Mouse (Mus musculus) skeletal muscle tissue, adult 2 months (tissue): ENCODE data around the gene Fcrl5.

Source experiments
- DNase-seq: peaks from one replicate; pipeline ENCODE4 v3.0.0-alpha.2; 2012; ENCODE audit warnings: low read depth, low spot score

Gene Fcrl5

DNA sequence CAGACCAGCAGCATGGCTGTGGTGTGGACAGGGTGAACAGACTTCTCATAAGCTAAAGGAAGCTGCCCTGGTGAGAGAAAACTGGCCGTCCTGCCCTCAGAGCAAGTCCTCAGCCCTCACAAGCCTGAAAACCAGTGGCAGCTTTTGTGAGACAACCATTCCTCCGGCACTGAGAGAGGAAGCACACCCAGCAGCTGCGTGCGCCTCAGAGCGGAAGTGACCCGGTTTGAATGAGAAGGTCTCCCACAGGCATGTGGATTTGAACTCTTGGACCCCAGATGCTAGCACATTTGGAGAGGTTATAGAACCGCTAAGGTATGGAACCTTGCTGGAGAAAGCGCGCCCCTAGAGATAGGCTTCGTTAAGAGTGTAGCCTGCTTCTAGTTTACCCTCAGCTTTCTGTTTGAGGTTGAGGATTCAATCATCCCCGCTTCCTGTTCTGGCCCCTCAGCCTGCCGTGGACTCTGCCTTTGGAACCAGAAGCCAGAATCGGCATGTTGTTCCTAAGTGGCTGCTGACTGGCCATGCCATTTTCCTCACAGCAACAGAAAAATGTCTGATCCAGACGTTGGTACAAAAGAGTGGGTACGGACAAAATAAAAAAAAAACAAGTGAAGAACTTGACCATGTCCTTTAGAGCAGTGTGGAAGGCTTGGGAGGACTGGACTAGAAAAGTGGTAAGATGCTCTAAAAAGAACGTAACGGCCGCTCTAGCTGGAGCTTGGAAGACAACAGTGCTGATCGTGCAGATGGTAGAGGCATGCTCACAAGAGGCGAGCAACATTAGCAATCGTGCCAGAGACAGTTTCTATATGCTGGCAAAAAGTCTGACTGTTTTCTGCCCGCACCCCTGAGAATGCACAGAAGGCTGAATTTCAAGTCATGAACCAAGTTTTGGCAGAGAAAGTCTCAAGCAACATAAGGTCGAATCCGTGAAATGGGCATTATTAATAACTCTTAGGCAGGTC lies 64.8 kb downstream of the Fcrl5 start:
- DNase-seq: no peak

GRCm38 (mm10) chr3:87501151-87501550 lies 65.6 kb downstream of the Fcrl5 start:
- no peak for DNase-seq

GRCm38 (mm10) chr3:87502771-87503170 lies 67.2 kb downstream of the Fcrl5 start:
- no peak for DNase-seq

- DNase-seq: no peak
Observed at GRCm38 (mm10) chr3:87504330-87504729, 68.8 kb downstream of the Fcrl5 start.

DNA sequence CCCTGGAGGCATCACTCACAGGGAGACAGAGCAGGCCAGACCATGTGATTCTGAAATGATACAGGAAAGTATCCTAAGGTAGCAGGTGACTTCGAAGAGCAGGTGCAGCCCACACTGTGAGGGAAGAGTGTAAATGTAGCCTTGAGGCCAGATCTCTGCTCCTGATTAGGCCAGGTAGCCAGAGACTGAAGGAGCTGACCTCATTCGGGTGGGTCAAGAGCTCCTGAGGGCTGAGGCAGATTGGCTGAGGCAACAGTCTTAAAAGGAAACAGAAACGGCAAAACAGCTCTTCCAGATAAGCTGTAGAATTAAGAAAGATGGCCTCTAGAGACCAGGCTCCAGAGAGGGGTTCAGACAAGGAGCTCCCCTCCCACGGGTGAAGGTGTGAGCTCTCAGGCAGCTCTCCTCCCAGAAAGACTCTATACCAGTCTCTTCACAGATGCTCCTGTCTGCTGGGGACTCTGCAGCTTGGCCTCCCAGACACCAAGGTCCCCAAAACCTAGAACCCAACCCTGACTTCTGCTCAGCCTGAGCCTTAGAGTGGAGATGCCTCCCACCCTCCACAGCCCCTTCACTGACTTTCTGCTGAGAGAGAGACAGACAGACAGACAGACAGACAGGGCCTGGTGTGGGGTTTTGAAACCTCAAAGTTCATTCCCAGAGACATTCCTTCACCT lies 69.3 kb downstream of the Fcrl5 start:
- DNase-seq: no peak

GRCm38 (mm10) chr3:87506456-87507416 lies 71.2 kb downstream of the Fcrl5 start:
- DNase-seq: no peak

DNA sequence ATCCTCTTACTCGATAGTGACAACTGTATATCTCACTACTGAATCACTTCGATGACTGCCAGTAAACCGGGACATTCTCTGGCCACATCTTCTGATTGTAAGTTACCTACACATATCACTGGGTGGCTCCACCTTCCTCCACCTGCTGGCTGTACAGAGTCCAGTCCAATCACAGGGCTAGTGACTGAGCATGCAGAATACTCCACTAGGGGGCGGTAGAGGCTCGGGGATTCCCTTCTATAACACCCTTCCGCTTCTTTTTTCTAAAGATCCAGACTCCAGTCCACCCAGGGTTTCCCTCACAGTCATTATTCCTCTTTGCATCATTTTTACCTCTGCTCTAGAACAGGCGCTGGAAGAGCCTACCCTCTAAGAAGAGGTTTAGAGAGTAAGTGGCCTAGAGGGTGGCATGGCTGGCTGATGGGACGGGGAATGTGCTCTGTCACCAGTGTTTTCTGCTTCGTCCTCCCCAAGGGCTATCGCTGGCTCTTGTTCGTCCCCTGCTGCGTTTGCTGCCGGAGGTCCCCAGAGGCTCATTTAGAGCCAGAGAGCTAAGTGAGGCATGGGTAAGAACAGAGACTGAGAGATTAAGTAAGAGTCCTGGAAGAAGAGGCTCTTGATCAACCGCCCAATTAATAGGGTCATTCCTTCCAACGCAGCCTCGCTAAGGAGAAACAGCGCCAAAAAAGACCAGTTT lies 72.8 kb downstream of the Fcrl5 start:
- DNase-seq: peak; percentile 75

GRCm38 (mm10) chr3:87509061-87509460 lies 73.5 kb downstream of the Fcrl5 start:
- DNase-seq: peak; percentile 47

DNA sequence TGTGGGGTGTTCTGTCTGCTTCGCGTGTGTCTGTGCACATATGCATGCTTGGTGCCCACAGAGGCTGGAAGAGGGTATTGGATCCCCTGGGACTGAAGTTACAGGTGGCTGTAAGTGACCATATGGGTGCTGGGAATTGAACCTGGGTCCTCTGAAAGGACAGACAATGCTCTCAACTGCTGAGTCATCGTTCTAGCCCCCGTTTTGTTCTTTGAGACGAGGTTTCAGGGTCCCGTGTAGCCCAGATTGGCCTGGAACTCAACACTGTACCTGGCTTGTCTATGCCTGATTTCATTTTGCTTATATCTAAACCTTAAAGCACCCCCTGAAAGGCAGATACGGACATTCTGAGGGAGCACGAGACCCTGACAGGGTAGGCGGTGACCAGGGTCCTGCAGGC lies 75.3 kb downstream of the Fcrl5 start:
- no peak for DNase-seq

GRCm38 (mm10) chr3:87511971-87512765 lies 76.6 kb downstream of the Fcrl5 start:
- no peak for DNase-seq

DNA sequence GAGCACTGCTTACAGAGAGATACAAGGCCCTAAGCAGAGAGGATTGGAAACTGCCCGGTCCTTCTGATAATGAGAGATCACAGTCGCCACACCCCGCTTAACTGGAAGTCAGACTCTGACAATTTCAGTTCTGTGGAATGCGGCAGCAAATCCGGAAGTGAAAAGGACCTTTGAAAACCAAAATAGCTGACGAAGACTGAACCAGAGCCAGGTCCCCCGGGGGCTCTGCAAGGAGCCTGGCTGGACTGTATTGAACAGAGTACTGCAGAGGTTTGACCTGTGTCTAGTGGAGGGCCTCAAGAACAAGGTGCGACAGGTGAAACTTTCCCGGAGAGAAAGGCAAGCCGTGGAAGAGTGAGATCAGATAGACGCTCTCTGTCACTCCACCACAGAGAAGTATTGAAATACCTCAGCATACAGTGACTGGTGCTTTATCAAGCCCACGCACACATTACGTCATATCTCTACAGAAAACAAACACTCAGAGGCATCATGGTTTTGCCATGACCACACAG lies 80.1 kb downstream of the Fcrl5 start:
- DNase-seq: peak; percentile 34

- DNase-seq: no peak
Observed at GRCm38 (mm10) chr3:87518425-87518824, 82.9 kb downstream of the Fcrl5 start.

- peak; percentile 25 for DNase-seq
Observed at GRCm38 (mm10) chr3:87521126-87521525, 85.6 kb downstream of the Fcrl5 start.

DNA sequence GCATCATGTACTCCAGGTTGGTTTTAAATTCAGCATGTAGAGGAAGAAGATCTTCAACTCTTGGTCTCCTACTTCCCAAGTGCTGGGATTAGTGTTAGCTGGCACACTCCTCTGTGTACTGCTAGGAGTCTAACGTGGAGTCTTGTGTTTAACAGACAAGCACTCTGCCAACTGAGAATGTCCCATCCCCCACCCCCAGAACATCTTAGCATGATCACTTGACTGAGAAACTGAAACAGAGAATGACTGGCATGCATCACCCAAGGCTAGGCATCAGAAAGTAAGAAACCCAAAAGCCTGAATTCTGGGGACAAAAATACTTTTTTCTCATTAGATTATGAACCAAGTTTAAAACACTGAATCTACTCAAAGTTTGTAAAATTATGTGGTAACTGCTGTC lies 86.3 kb downstream of the Fcrl5 start:
- no peak for DNase-seq

GRCm38 (mm10) chr3:87523701-87524100 lies 88.1 kb downstream of the Fcrl5 start:
- no peak for DNase-seq

DNA sequence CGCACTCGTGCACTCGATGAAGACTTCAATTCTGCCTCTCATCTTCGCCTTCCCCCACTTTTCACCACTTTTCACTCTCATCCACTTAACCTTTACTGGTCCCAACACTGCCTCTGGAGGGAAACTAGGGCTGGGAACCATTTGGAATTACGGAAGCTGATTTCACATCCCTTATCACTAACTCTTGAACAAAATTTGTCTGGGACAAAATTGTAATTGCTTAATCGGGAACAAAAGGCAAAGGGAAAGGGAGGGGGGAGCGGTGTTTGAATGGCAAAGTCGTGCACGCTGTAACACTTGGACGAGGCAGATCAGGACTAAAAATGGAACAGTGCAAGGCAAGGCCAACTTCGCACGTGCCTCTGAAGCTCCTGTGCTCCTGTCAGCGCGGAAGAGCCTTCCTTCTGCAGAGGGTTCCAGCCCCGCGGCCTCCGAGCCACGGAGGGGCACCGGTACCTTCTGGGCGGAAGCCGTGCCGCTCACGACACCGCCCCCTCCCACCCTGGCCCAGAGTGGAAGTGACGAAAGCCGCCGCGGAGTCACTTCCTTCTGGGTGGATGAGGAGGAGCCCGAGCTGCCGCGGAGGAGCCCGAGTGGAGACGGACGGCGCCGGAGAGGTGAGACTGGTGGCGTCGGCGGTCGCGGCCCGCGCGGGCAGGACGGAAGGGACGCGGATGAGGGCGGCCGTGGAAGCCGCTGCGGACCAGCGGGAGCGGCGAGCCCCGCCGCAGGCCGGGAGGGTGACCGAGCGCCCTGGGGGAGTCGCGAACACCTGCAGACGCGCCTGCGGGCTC lies 89.7 kb downstream of the Fcrl5 start, which contains the start of gene Etv3:
Gene Etv3, plus strand, starts transcription at position 365 of the 794 bp plus-strand sequence.
- DNase-seq: peak; percentile 81

DNA sequence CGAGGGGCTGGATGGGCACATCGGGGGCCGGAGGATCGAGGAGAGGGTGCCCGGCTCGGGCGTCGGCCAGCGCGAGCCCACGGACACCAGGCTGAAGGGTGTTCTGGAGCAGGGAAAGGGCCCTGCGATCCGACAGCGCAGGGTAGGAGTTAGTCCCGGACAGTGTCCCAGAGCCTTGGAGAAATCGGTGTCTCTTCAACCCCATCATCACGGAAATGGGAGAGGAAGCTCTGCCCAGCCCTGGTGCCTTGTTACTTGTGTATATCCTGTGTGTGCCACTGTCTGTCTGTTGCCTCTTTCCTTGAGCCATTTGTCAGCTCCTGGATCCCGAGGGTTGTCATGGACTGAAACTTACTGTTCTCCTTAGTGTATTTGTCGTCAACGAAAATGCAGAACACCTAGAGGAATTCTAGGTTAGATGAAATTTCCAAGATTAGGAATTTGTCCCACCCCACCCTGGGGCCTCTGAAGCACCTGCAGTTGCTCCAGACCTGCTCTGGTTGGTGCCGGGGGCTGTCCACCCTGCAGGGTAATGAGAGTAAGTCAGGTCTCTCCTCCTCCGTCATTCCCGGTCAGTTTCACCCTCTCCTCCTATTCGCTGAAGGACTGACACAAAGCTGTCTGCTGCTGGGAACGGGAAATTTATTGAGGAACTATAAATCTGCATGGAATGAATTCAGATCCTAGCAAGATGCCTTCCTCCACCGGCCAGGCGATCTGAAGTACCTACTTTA lies 90.4 kb downstream of the Fcrl5 start:
- no peak for DNase-seq

DNA sequence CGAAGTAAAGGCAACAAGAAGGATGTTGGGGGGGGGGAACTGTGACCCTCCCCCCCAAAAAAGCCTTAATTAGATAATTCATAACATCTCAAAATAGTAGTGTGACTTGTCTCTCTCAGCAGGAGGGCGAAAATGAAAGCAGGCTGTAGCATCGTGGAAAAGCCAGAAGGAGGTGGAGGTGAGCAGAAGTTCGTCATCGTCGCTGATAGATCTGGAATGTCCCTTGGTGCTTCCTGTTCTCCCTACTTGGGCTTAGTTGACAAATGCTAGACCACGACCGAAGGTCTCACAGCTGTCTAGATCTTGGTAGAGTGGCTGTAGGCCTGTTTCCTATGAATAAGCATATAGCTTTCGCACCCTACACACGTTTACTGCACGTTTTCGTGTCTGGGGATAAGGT lies 91.6 kb downstream of the Fcrl5 start:
- no peak for DNase-seq
